Mouse (Mus musculus): ENCODE measurements around the gene Cdh3.

- TF ChIP-seq CTCF (IDR thresholded peaks at IDR 0.05; ENCODE audit: insufficient read depth, low read depth, low read length) (no peak), POLR2A (IDR thresholded peaks at IDR 0.05; ENCODE audit: insufficient read depth, low read depth, low read length) (no peak)
Measured at GRCm38 (mm10) chr8:106526725-106527124, 16.0 kb downstream of the Cdh3 start.

Data from olfactory bulb, adult 2 months (tissue).